Mouse (Mus musculus): ENCODE measurements around the gene Arl16.
"Not testable (repeated sequence)": the region's sequence is repeated elsewhere in the genome, so short reads cannot be mapped to it uniquely, and the experiment has no call there.

Gene Arl16

DNA sequence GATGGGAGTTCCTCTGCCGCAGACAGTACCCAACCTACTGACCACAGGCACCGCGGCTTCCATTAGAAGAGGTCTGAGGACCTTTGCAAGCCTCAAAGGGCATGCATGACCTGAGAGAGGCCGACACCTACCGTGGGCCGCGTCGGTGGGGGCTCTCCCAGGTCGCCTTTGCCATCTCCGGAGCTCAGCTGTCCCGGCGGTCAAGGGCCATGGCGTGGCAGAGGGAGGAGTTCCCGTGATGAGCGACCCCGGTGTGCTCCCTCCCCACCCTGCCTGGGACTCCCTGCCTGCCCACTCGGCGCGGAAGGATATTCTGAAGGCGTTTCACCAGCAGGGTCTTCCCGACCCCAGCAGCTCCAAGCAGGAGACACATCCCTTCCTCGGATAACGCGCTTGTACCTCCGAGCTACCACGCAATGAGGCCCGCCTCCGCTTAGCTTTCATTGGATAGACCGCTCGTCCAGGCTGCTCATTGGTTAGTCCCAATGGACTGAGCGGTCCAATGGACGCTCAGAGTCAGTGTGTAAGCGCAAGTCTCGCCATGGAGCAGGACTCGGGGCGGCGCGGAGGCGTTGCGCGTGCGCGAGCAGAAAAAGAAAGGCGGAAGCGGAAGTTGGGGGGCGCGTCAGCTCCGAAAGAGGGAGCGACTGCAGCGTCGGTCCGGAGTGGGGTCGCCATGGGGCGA is at the start of gene Arl16:
Arl16 (minus strand) TSS at position 557 of the 685 bp plus-strand sequence.
- peak; percentile 92 for DNase-seq (ENCODE audit: low spot score)

- DNase-seq (ENCODE audit: low spot score), result no peak
These were observed 49.7 kb upstream of the Arl16 start for GRCm38 (mm10) chr11:120517147-120517546.

DNA sequence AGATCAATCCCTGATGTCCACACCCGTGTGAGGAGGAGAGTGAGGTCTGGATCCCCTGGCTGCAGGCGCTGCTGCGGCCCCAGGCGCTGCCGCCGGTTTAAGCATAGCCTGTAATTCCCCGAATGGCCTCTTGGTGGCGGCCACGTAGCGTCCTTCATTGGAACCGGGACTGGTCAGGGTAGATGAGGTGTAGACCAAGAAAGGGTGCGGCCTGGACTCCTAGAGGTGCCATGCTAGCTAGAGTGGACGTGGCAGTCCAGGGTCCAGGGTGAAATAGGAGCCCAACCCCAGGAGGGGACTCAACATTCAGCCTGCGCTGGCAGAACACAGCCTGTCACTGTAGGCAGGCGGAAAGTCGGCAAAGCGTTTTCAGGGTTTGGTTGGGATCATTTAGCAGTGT is 48.2 kb upstream of the Arl16 start:
- peak; percentile 61 for DNase-seq (ENCODE audit: low spot score)

DNA sequence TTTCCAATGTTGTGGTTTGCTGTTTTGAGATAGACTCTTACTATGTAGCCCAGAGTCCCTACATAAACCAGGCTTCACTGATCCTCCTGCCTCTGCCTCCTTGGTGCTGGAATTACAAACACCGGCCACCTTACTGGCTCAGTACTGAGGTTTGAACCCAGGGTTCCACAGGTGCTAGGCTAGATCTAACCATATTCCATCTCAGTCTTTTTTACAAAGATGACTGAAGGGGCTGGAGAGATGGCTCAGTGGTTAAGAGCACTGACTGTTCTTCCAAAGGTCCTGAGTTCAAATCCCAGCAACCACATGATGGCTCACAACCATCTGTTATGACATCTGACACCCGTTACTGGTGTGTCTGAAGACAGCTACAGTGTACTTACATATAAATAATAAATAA is 46.9 kb upstream of the Arl16 start:
- DNase-seq (ENCODE audit: low spot score), result not testable (repeated sequence)

DNA sequence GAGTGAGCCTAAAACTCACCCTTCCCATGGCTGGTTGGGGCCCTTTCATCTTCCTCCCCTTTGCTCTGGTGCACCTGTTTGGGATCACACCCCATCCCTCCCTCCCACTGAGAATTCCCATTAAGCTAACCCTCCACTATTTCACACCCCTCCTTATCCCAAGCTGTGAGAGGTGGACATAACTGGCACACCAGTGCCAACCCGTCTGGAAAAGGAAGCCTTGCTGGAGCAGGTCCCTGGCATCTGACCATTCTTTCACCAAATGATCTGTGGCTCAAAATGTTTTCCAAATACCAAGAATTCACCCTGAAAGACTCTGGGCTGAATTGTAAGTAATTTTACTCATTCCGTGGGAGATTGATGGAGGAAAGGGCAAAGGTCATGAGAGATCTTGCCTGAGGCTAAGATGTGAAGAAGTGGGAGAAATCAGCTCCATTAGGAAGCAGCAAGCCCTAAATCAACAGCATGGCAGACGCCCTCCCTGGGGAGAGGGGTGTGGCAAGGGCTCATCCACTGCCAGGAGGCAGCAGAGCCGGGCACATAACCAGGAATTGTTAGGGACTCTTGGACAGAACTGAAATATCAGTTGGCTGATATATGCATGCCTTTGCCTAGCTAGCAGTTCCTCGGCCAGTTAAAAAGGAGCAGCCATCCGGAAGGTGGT is 45.5 kb upstream of the Arl16 start:
- no peak for DNase-seq (ENCODE audit: low spot score)

GRCm38 (mm10) chr11:120510375-120511030 is 43.1 kb upstream of the Arl16 start:
- DNase-seq (ENCODE audit: low spot score), result no peak

GRCm38 (mm10) chr11:120509940-120510339 is 42.5 kb upstream of the Arl16 start:
- DNase-seq (ENCODE audit: low spot score), result no peak

DNA sequence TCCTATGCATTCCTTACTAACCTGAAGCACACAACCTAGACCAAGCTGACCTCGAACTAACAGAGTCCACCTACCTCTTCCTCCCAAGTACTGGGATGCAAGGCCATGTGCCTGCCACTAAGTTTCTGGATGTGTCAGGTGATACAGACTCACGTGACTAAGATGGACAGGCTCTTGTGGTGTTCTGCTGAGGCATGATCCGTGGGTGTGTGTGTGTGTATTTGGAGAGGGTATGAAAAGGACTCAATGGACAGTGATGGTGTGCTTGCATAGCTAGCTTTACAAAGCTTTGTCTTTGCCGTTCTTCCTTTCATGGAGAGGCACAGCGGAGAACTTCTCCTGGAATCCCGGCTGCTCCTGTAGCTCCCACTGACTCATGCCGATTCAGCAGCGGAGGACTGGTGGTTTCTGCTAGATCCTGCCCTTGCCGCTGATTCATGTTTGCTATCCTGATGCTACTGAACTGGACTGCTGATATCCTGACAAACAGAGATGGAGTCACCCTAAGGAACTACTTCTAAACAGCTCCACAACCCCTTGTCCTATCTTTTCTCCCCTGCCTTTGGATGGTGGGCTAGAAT is 41.0 kb upstream of the Arl16 start:
- no peak for DNase-seq (ENCODE audit: low spot score)

- no peak for DNase-seq (ENCODE audit: low spot score)
These were observed 40.3 kb upstream of the Arl16 start for GRCm38 (mm10) chr11:120507611-120508289.

DNA sequence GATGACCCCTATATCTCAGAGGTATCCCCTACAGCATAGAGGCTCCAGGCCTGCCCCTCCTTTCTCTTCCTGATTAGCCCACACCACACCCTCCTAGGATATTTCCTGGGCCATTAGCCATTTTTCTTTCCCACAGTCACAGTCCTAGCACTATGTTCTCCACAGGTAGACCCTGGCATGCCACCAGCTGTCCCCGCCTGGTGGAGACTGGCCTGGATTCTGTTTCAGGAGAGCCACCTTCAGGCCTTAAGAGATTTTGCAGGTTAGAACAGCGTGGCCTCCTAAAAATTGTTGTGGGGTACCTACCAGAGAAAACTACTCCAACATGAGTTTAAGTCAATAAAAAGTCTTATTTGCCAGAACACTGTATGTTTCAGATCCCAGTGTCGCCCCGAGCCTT is 39.5 kb upstream of the Arl16 start:
- no peak for DNase-seq (ENCODE audit: low spot score)

GRCm38 (mm10) chr11:120505661-120506060 is 38.3 kb upstream of the Arl16 start:
- no peak for DNase-seq (ENCODE audit: low spot score)

DNA sequence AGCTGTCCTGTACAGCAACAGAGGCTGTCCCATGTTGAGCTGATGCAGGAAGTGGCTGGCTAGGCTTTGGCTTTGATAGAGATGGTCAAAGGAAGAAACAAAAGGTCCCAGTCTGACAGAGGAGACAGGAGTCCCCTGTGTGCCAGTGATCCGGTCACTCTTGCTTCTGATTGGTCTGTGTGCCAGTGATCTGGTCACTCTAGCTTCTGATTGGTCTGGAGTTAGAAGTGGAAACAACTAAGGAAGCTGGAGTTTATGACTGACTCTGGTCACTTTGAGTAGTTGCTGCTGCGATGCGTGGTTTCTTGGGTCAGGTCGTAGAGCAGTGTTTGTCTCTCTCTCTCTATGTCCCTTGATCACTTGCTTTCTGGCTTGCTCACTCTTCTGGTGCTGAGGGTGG is 34.3 kb upstream of the Arl16 start:
- no peak for DNase-seq (ENCODE audit: low spot score)

GRCm38 (mm10) chr11:120501018-120501417 is 33.6 kb upstream of the Arl16 start:
- no peak for DNase-seq (ENCODE audit: low spot score)

- DNase-seq (ENCODE audit: low spot score), result no peak
These were observed 33.0 kb upstream of the Arl16 start for GRCm38 (mm10) chr11:120500357-120500756.

DNA sequence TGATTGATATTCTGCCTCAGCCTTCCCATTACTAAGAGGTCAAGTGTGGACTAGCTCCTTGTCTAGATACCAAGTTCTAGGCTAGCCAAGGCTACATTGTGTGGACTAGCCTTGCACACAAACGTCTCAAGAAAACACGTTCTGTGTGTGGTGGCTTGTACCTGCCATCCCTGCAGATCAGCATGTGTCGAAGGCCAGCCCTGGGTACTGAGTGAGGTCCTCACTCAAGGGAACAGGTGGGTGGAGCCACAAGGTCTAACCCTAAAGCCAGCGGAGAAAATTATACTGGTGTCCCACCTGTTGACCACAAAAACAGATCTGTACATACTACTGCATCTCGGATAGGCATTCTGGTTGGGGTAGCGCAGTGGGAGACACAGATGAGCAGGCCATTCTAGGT is 32.5 kb upstream of the Arl16 start:
- DNase-seq (ENCODE audit: low spot score), result no peak

DNA sequence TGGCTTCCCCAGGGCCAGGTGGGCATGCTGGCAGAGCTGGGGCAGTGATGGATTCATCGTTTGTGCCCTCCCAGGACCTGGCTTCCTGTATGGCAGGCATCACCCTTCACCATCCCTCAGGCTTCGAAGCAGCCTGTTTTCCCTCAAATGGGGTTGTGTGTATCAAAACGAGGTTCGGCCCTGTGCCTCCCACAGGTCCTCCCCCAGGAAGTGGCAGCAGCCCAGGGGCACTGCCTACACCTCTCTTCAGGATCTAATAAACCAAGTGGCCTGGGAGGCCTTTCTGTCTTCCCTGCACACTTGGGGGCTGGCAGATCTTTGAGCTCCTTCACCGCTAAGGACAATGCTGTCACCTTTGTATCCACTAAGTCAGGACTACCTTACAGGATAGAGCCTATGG is 31.5 kb upstream of the Arl16 start:
- no peak for DNase-seq (ENCODE audit: low spot score)

DNA sequence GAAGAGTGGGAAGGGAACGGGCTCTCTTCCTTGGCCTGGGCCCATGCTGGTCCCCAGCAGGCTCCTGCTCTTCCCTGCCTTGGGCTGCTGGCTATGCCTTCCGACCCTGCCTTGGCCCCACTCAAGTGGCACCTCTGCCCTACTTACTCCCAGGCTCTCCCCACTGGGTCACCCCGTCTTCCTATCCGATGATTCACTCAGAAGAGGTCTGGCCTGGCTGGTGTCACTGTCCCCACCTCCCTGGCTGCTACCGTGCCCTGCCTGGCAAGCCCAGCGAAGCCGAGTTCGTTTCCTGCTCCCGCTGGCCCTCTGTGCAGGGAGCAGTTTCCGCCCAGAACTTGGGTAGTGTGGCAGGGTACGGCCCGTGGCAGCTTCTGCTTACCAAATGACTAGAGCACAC is 30.8 kb upstream of the Arl16 start:
- no peak for DNase-seq (ENCODE audit: low spot score)

DNA sequence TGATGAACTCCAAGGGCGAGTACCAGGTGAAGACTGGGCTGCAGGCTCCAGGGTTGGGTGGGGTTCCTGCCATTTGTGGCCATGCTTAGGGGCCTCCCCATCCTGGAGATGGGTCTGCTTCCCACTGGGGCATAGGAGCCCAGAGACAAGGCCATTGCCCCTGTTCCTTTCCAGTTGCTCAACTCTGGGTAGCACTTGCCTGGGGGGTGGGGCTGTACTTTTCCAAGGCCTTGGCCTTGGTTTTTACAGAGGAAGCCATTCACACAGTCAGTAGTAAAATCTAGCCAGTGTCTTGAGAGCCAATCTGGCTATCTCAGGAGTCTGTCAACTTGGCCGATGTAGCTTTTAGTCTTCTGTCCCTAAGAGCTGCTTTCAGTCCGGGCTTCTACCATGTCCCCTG is 30.0 kb upstream of the Arl16 start:
- peak; percentile 78 for DNase-seq (ENCODE audit: low spot score)

DNA sequence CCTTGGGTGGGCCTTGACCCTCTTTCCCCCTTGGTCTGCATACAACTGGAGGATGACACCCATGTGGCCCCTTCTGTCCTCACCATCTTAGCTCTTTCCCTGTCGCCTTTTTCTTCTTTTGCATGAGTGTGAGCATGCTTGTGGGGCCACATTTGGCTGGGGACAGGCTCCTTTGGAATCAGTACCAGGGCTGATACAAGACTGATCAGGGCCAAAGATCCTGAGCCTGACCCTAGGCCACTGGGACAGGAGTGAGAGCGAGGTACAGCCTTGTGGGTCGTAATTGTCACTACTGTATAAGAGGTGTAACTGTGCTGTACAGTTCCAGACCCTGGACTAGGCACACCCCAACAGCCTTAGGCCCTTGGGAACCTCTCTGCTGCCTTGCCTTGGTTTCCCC is 26.5 kb upstream of the Arl16 start:
- DNase-seq (ENCODE audit: low spot score), result no peak

DNA sequence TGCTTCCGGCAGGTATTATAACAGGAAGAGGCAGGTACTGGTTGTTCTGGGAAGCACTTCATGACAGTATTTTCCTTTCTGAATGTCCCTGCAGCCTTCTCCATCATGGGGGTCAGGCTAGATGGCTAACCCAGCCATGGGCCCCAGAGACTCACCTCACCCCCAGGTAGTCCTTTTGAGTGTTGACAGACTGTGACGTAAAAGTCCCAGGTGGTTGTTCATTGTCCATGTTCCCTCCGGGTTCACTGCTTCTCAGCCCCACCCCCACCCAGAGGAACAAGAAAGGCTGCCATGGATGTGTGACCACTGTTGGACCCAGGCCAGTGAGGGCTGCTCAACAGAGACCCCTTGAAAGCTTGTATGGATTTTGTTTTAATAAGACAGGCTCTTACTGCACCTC is 25.9 kb upstream of the Arl16 start:
- no peak for DNase-seq (ENCODE audit: low spot score)

- DNase-seq (ENCODE audit: low spot score), result no peak
These were observed 25.4 kb upstream of the Arl16 start for GRCm38 (mm10) chr11:120492878-120493203.

DNA sequence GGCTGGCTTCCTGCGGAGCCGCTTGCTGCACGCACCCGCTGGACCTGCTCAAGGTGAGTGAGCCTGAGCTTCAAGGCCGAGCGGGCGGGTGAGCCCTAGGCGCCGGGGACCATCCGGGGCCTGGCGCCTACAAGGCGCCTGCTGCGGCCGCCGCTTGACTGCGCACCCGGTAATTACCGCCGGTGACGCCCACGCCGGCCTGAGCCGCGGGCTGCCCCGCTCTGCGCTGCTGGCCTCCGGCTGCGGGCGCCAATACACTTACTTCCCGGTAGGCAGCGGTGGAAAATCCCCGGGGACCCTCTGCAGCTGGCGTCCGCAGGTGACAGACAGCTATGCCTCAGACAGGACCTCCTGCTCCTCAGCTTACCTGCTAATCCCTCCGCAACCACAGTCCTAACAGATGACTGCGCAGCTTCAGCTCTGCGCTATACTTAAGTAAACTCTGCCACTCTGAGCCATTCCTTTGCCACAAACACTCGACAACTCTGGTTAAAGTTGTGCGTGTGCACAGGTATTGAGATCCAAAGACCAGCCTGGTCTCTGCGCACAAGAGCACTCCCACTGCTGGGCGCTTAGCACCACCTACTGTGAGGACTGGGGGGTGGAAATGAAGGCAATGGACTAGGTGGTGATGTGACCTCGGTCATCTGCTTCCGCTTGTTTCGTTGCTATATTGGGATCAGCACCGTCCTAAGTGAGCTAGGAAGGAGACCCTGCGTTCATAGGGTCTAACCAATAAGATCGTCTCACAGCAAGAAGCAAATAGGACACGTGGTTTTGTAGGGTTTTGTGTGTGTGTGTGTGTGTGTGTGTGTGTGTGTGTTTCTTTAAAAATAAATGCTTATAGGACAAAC is 24.8 kb upstream of the Arl16 start:
- no peak for DNase-seq (ENCODE audit: low spot score)

Measured in ovary, adult 18-20 months (tissue).